Mouse (Mus musculus) liver, embryonic 15.5 days (tissue): ENCODE measurements at regions not wholly inside any gene's neighbourhood (a gene's known extent, or its start where the extent isn't known, plus 50 kb on each side); places are given as distances from the start of the nearest gene placed in this dataset.
A peak's percentile ranks its signal among the peaks of the same experiment; 100 is the strongest.

Experiments used
- ATAC-seq: fragments of 200-750 bp; cut with Nextera tagmentation; 2 replicates; pipeline ENCODE4 v1.8.0; 2017; ENCODE audit warnings: moderate number of reproducible peaks, mild to moderate bottlenecking, moderate library complexity; ENCODE audit not compliant: insufficient read depth
- H3K27ac ChIP-seq: fragments of 300-500 bp; sonication (generic); replicated peaks from 2 replicates; pipeline ENCODE4 v1.5.1; 2015; ENCODE audit warnings: mild to moderate bottlenecking, inconsistent platforms
- H3K27me3 ChIP-seq: fragments of 300-500 bp; sonication (generic); 2 replicates; pipeline ENCODE4 v1.6.1; 2015; ENCODE audit warnings: mild to moderate bottlenecking, inconsistent platforms
- H3K36me3 ChIP-seq: fragments of 300-500 bp; sonication (generic); replicated peaks from 2 replicates; pipeline ENCODE4 v1.6.1; 2015; ENCODE audit warnings: moderate library complexity, mild to moderate bottlenecking, inconsistent platforms
- H3K4me1 ChIP-seq: fragments of 300-500 bp; sonication (generic); replicated peaks from 2 replicates; pipeline ENCODE4 v1.6.1; 2015; ENCODE audit warnings: inconsistent platforms
- H3K4me2 ChIP-seq: fragments of 300-500 bp; sonication (generic); 2 replicates; pipeline ENCODE4 v1.6.1; 2015; ENCODE audit warnings: moderate library complexity, mild to moderate bottlenecking, inconsistent platforms
- H3K4me3 ChIP-seq: fragments of 300-500 bp; sonication (generic); replicated peaks from 2 replicates; pipeline ENCODE4 v1.5.1; 2015; ENCODE audit warnings: mild to moderate bottlenecking, inconsistent platforms
- H3K9ac ChIP-seq: fragments of 300-500 bp; sonication (generic); 2 replicates; pipeline ENCODE4 v1.6.1; 2015; ENCODE audit warnings: moderate library complexity, mild to moderate bottlenecking, inconsistent platforms
- H3K9me3 ChIP-seq: fragments of 300-500 bp; sonication (generic); replicated peaks from 2 replicates; pipeline ENCODE4 v1.6.1; 2016; ENCODE audit warnings: inconsistent platforms
- WGBS: fragments of 180-500 bp; shearing (Covaris S2); methylation state at CpG from one replicate; pipeline ENCODE4 v1.1.7; 2015; ENCODE audit warnings: mixed read lengths; ENCODE audit not compliant: insufficient replicate concordance; 5-methylcytosine and 5-hydroxymethylcytosine counted together

DNA sequence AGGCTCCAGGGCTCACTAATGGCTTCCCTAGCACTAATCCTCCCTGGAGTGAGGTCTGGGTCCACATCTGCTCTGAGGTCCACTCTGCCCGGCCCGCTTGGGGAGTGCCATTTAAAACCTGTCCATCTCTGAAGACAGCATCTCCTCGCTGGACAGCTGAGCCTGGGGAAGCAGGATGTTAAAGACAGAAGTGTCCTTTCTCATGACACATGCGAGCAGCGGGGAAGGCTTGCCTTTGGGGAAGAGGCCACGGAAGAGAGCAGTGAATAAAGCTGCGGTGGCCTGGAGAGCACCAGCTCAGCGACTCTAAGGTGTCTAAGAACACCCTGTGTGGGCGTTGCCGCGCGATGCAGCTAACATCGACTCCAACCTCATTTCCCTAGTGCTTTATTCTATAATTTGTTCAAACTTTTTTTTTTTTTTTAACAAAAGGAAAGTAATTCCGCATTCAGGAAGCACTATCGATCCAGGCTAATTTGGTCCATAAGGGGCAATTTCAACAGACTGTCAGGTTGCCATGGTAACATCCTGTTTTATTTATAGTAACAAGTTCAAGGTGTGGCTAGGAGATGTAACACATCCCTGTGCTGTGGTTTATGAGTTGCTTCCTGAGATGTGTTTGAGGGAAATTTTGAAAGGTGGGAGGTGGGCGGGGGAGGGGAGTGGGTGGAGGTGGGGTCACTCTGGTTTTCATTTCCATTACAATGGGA, 120.0 kb downstream of the Cartpt start:
- ATAC-seq: no peak
- Histone ChIP-seq H3K9ac (no peak overlapping the region), H3K27me3 (peaks cover 18% of the 10 kb centered on the region), H3K27ac (no peak overlapping the region), H3K4me3 (no peak overlapping the region), H3K36me3 (no peaks in the 10 kb centered on the region), H3K9me3 (no peaks in the 10 kb centered on the region), H3K4me2 (no peak overlapping the region), H3K4me1 (no peaks in the 10 kb centered on the region)
- WGBS: 29% methylated on average over 16 of the region's 16 CpGs

DNA sequence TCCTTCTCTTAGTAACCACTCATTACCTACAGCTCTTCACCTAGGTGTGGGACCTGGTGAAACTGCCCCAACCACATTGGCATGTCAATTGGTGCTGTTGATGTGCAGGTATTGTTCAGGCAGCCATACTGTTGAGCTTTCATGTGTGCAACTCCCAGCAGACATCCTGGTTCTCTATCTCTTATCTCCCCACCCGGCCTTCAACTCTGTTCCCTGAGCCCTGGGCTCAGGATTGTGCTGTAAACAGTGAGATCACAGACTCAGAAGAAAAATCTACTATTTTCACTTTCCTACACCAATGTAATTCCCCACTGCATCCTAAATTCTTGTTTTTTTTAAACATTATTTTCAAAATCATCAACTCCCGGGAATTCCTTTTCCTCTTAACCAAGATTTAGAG, 122.1 kb downstream of the Cartpt start:
- Histone ChIP-seq H3K4me3 (no peak overlapping the region), H3K36me3 (no peaks in the 10 kb centered on the region), H3K9ac (no peak overlapping the region), H3K9me3 (no peaks in the 10 kb centered on the region), H3K4me1 (no peaks in the 10 kb centered on the region), H3K4me2 (no peak overlapping the region), H3K27me3 (peaks cover 18% of the 10 kb centered on the region), H3K27ac (no peak overlapping the region)
- WGBS: 35% methylated on average over 2 of the region's 2 CpGs
- ATAC-seq: no peak

DNA sequence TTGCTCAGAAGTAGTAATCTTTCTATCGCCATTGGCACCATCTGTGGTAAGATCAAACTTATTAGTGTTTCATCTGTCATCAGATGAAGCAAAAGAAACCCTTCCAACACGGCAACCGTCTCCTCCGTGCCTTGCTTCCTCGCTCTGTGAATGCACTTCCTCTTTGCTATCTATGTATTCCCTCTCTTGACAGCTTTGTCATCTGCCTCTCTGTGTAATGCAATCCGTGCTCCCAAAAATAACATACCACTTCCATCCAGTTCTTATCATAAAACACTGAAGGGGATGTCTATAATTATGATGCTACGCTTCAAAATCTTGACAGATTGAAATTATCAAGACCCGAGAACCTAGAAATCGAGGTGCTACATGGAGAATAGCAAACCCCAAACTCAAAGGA, 123.2 kb downstream of the Cartpt start:
- no peak overlapping the region for H3K9ac ChIP-seq
- WGBS: 18% methylated on average over 9 of the region's 9 CpGs

DNA sequence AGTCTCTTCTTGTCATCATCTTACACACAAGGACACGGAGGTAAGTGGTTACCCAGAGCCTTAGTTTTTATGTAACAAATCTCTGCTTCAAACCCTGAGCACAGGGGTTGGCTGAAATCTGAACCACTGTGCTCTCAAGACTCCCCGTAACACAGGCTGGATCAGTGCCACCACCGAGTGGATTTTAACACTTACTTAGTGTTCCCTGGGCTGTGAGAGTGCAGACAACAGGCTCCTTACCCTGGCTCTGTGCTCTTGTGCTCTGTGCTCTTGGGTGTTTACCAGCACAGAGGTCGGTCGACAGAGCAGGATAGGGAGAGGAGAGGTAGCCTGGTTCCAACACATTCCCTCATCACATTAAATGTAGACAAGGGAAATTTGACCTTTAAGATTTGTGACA, 134.9 kb downstream of the Cartpt start:
- peaks cover 14% of the 10 kb centered on the region for H3K4me1 ChIP-seq
- no peak for ATAC-seq
- no peak overlapping the region for H3K4me2 ChIP-seq
- H3K36me3 ChIP-seq: no peaks in the 10 kb centered on the region
- H3K9ac ChIP-seq: no peak overlapping the region
- 39% methylated on average over 5 of the region's 5 CpGs for WGBS
- H3K27me3 ChIP-seq: peaks cover 25% of the 10 kb centered on the region
- no peaks in the 10 kb centered on the region for H3K9me3 ChIP-seq
- no peak overlapping the region for H3K4me3 ChIP-seq
- H3K27ac ChIP-seq: no peak overlapping the region

More for the DNA sequence above, 123.2 kb downstream of the Cartpt start:
- Histone ChIP-seq H3K4me3 (no peak overlapping the region), H3K4me1 (no peaks in the 10 kb centered on the region), H3K36me3 (no peaks in the 10 kb centered on the region), H3K9me3 (no peaks in the 10 kb centered on the region), H3K4me2 (no peak overlapping the region), H3K27me3 (peaks cover 18% of the 10 kb centered on the region), H3K27ac (no peak overlapping the region)
- no peak for ATAC-seq

DNA sequence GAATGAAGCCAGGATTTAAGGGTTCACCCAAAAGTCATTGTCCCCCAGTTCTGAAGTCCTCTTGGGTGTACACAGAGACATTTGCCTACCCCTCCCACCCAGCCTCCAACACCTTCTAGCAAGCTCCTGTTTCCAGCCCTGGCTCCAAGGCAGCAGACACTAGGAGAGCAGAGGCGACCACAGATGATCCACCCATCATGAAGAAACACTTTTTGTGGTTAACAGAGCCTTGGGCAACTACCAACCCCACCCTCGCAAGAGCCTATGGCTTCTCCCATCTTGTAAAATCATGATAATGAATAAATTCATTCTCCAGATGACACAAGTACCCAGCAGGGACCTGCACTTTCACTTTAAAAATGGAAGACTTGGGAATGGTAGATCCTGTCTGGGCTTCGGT, 136.1 kb downstream of the Cartpt start:
- H3K36me3 ChIP-seq: no peaks in the 10 kb centered on the region
- H3K9ac ChIP-seq: no peak overlapping the region
- WGBS: 42% methylated on average over 3 of the region's 3 CpGs
- peaks cover 25% of the 10 kb centered on the region for H3K27me3 ChIP-seq
- H3K4me2 ChIP-seq: no peak overlapping the region
- H3K4me3 ChIP-seq: no peak overlapping the region
- no peaks in the 10 kb centered on the region for H3K9me3 ChIP-seq
- ATAC-seq: peak; percentile 27; the same call in 1 of the 2 replicates
- no peak overlapping the region for H3K27ac ChIP-seq
- peaks cover 17% of the 10 kb centered on the region for H3K4me1 ChIP-seq

DNA sequence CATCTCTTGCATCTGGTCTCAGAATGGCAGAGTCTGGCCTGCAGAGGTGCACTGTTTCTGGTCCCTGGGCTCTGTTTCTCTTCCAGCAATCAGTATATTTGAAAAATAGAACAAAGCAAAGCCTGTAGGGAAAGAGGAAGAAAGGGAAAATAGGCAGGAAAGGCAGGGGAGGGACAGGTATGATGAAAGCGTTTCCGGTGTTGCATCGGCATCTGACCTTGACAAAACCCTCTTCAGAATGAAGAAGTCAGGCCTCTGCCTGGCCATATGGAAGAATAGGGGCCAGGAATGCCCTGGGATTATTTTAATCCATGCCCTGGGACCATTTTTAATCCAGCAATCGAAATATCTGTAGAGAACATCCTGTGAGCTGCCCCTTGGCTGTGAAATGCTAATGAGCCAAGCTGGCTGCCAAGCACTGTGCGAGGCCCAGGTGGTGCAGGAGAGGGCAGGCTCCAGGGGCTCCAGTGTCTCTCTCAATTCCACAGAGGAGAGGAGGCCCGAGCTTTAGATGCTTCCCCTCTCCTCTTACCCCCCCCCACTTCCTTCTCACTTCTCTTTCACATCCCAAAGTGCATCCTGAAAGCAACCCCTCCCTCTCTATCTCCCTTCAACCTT, 136.7 kb downstream of the Cartpt start:
- no peak overlapping the region for H3K4me2 ChIP-seq
- H3K27ac ChIP-seq: no peak overlapping the region
- peaks cover 17% of the 10 kb centered on the region for H3K4me1 ChIP-seq
- 51% methylated on average over 6 of the region's 6 CpGs for WGBS
- H3K9me3 ChIP-seq: no peaks in the 10 kb centered on the region
- ATAC-seq: no peak
- peaks cover 25% of the 10 kb centered on the region for H3K27me3 ChIP-seq
- no peaks in the 10 kb centered on the region for H3K36me3 ChIP-seq
- H3K4me3 ChIP-seq: no peak overlapping the region
- no peak overlapping the region for H3K9ac ChIP-seq

DNA sequence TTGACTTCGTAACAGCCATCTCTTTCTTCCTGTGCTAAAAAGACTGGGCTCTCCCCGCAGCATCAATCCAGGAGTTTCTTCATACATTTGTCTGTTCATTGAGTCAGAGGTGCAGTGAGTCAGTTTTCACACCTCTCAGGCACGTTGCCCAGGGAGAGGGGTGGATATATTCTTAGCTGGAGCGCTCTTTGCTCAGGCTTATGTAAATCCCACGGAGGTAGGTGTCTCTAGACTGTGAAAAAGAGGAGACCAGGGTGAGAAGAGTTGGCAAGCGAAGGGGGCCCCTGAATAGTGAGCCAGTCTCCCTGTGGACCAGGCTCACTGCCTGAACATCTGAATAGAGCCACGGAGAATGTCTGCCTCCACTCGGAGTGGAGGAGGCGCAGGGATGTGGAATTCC, 139.0 kb downstream of the Cartpt start:
- Histone ChIP-seq H3K4me1 (peaks cover 17% of the 10 kb centered on the region), H3K4me3 (no peak overlapping the region), H3K9ac (no peak overlapping the region), H3K27ac (no peak overlapping the region), H3K36me3 (no peaks in the 10 kb centered on the region), H3K9me3 (no peaks in the 10 kb centered on the region), H3K27me3 (peaks cover 22% of the 10 kb centered on the region; the same call in 1 of the 2 replicates), H3K4me2 (peak overlapping the region; percentile 21; the same call in 1 of the 2 replicates)
- WGBS: 55% methylated on average over 9 of the region's 9 CpGs
- no peak for ATAC-seq

DNA sequence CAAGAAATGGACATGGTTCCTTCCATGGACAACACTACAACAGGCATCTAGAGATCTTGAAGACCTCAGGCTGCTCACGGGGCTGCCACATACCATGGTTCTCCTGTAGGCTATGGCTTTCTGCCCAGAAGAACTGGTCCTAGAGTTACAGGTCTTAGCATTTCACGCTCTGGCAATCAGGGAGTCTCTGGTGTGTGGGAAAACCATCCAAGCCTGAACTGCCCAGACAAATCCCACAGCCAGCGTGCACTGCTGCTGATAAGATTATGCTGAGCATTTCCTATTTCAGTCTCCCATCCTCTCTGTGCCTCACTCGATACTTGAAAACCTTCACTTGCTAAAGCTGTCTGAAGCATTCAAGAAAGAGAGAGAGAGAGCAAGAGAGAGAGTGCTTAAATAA, 139.5 kb downstream of the Cartpt start:
- Histone ChIP-seq H3K9ac (no peak overlapping the region), H3K4me1 (peaks cover 17% of the 10 kb centered on the region), H3K27me3 (peaks cover 18% of the 10 kb centered on the region; the same call in 1 of the 2 replicates), H3K9me3 (no peaks in the 10 kb centered on the region), H3K36me3 (no peaks in the 10 kb centered on the region), H3K4me2 (peak overlapping the region; percentile 21; the same call in 1 of the 2 replicates), H3K4me3 (no peak overlapping the region), H3K27ac (no peak overlapping the region)
- ATAC-seq: peak; percentile 77
- 12% methylated on average over 4 of the region's 4 CpGs for WGBS

DNA sequence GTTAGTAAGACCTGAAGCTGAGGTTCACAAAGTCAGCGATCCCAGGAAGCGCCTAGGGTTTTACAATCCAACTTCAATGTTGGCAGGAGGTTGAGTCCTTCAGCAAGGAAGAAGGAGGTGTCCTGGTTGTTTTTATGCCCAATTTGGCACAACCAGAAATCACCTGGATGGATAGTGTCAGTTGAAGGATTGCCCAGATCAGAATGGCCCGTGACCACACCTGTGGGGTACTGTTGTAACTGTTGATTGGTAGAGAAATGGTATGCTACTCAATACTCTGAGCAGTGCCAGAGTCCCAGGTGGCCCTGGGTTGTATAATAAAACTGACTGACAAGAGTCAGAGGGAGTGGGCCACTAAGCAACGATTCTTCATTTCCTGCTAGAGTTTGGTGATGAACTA, 140.2 kb downstream of the Cartpt start:
- H3K4me2 ChIP-seq: no peak overlapping the region
- H3K27me3 ChIP-seq: peaks cover 13% of the 10 kb centered on the region; the same call in 1 of the 2 replicates
- H3K27ac ChIP-seq: no peak overlapping the region
- 57% methylated on average over 4 of the region's 4 CpGs for WGBS
- H3K9me3 ChIP-seq: no peaks in the 10 kb centered on the region
- no peak overlapping the region for H3K9ac ChIP-seq
- peaks cover 22% of the 10 kb centered on the region for H3K4me1 ChIP-seq
- H3K36me3 ChIP-seq: no peaks in the 10 kb centered on the region
- H3K4me3 ChIP-seq: no peak overlapping the region
- no peak for ATAC-seq

DNA sequence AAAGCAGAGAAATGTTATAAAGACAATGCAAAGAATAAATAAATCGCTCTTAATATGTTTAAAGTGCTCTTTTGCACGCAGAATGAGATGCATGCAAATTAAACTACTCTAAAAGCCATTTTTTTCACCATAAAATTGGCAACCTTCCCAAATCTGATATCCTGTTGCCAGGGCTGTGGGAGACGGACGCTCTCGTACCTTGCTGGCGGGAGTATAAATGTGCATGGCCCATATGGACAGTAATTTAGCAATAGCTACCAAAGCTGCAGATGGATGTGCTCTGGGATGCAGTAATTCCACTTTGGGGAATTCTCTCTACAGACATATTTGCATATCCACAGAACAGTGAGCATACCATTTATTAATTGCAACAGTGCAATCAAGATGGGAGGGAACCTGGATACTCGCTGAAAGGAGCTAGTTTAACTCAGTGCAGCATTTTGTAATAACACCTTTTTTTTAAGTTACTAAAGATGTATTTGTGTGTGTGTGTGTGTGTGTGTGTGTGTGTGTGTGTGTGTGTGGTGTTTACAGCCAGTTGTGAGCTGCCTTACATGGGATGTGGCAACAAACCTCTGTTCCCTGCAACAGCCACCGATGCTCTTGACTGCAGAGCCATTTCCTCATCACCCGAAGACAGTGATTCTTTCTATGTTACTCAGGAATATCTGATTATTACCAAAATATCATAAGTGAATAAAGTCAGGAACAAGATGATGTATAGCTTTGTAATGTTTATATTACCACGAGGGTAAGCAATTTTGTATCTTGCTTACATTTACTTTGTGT, 141.4 kb downstream of the Cartpt start:
- 68% methylated on average over 10 of the region's 10 CpGs for WGBS
- ATAC-seq: no peak
- Histone ChIP-seq H3K4me1 (peaks cover 34% of the 10 kb centered on the region), H3K27ac (no peak overlapping the region), H3K4me3 (no peak overlapping the region), H3K9ac (no peak overlapping the region), H3K27me3 (0 out of 2 replicates have a peak, but pooled peaks cover 5% of the 10 kb centered on the region), H3K36me3 (no peaks in the 10 kb centered on the region), H3K9me3 (no peaks in the 10 kb centered on the region), H3K4me2 (no peak overlapping the region)

DNA sequence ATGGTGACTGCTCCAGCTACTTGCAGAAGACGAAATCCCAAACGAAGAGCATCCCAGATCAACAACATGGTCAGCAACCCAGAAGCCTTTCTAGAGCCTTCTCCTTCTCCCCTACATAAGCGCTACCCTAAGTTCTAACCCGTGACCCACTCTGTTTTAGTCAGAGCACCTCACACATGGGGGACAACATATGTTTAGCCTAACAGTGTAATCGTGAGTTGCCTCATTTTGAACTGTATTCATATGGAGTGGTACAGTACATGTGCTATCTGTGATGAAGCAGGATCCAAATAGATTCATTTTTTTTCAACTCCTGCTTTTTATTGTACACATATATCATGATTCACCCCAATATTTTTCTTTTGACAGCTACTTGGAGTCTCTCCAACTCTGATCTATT, 146.2 kb downstream of the Cartpt start:
- Histone ChIP-seq H3K4me1 (peaks cover 46% of the 10 kb centered on the region), H3K36me3 (no peaks in the 10 kb centered on the region), H3K4me3 (peak overlapping the region; percentile 20), H3K9ac (no peak overlapping the region), H3K4me2 (peak overlapping the region; percentile 61), H3K27me3 (no peaks in the 10 kb centered on the region), H3K27ac (peak overlapping the region; percentile 91), H3K9me3 (no peaks in the 10 kb centered on the region)
- peak; percentile 41 for ATAC-seq
- 63% methylated on average over 5 of the region's 5 CpGs for WGBS
